Mouse (Mus musculus): ENCODE measurements around the gene Sbno1.

GRCm38 (mm10) chr5:124445621-124446293 lies 20.0 kb upstream of the Sbno1 start:
- TF ChIP-seq POLR2A (IDR thresholded peaks at IDR 0.05; ENCODE audit: borderline replicate concordance, extremely low read depth, insufficient read depth, insufficient read length, poor library complexity, severe bottlenecking) (0 out of 2 replicates have a peak, but pooled peaks have one; percentile 9), CTCF (IDR thresholded peaks at IDR 0.05; ENCODE audit: borderline replicate concordance, extremely low read depth, insufficient read depth, insufficient read length) (no peak)
